Comparison of ENCODE assay signal across 13 mouse cellular contexts in genomic region chr5:146382268-146382667, GRCm38 (mm10). TPM values are rescaled to one million over a fixed set of nuclear protein-coding genes. Genes with fewer than 3 reads are reported as not detected.
DNase-seq lines count a peak whose midpoint lies in the region; ATAC-seq and TF ChIP-seq lines count a peak whose summit lies in the region.
"Had no signal": no experiment of that assay in that cellular context is flagged by ENCODE, and none has a peak within 500 bp of the region (broad histone marks: within the 10 kb centered on the region; RNA-seq: fewer than 3 reads in every experiment).

No protein-coding gene starts in this region.

- WGBS in hindbrain, embryonic 11.5 days, result 85% methylated on average over 3 of the region's 3 CpGs
- WGBS in hindbrain, embryonic 13.5 days, result 83% methylated on average over 3 of the region's 3 CpGs
- 88% methylated on average over 3 of the region's 3 CpGs for WGBS in midbrain, postnatal 0 days
- 78% methylated on average over 3 of the region's 3 CpGs for WGBS in midbrain, embryonic 14.5 days
- WGBS in limb, embryonic 10.5 days, result 73% methylated on average over 3 of the region's 3 CpGs
- WGBS in thymus, adult 2 months, result 77% methylated on average over 3 of the region's 3 CpGs

- no peaks in the 10 kb centered on the region for H3K36me3 ChIP-seq in hindbrain, embryonic 11.5 days (ENCODE audit: control insufficient read depth, insufficient read depth, low read length)
- H3K36me3 ChIP-seq in hindbrain, embryonic 13.5 days, result no peaks in the 10 kb centered on the region
- no peaks in the 10 kb centered on the region for H3K36me3 ChIP-seq in midbrain, postnatal 0 days (ENCODE audit: insufficient read depth, low read length)
- no peaks in the 10 kb centered on the region for H3K36me3 ChIP-seq in midbrain, embryonic 14.5 days (ENCODE audit: control insufficient read depth, insufficient read depth, low read length)
- peaks cover 5% of the 10 kb centered on the region for H3K36me3 ChIP-seq in limb, embryonic 10.5 days
- H3K36me3 ChIP-seq in thymus, adult 2 months (ENCODE audit: control insufficient read depth, insufficient read depth, low read length), result no peaks in the 10 kb centered on the region
- H3K36me3 ChIP-seq: liver, embryonic 15.5 days had no signal

- DNase-seq in hindbrain, embryonic 11.5 days (ENCODE audit: low spot score), result peak; percentile 25
- DNase-seq in midbrain, postnatal 0 days (ENCODE audit: low spot score), result no peak
- no peak for DNase-seq in midbrain, embryonic 14.5 days
- peak; percentile 32 for DNase-seq in NIH3T3 (ENCODE audit: low read depth)
- DNase-seq in retina, postnatal 1 day, result peak; percentile 35
- DNase-seq in limb, embryonic 10.5 days (ENCODE audit: low spot score), result no peak
- DNase-seq in thymus, adult 2 months, result no peak
- DNase-seq: adrenal gland, adult 2 months; gastrocnemius, postnatal 36 days; heart, postnatal 14 days had no signal

- H3K4me1 ChIP-seq in hindbrain, embryonic 11.5 days (replicated peaks; ENCODE audit: control insufficient read depth, insufficient read depth, low read length), result no peaks in the 10 kb centered on the region
- peaks cover 7% of the 10 kb centered on the region for H3K4me1 ChIP-seq in hindbrain, embryonic 13.5 days (replicated peaks)
- H3K4me1 ChIP-seq in midbrain, postnatal 0 days (ENCODE audit: insufficient read depth, low read length), result no peaks in the 10 kb centered on the region; the same call in 1 of the 2 replicates
- peaks cover 7% of the 10 kb centered on the region; the same call in 1 of the 2 replicates for H3K4me1 ChIP-seq in midbrain, embryonic 14.5 days (ENCODE audit: control insufficient read depth, insufficient read depth, low read length)
- H3K4me1 ChIP-seq in limb, embryonic 10.5 days, result peaks cover 15% of the 10 kb centered on the region
- H3K4me1 ChIP-seq in thymus, adult 2 months (replicated peaks; ENCODE audit: control insufficient read depth, insufficient read depth, low read length), result no peaks in the 10 kb centered on the region
- H3K4me1 ChIP-seq: liver, embryonic 15.5 days had no signal

- TF ChIP-seq POLR2A in thymus, adult 2 months (IDR thresholded peaks at IDR 0.05; ENCODE audit: control insufficient read depth, extremely low read depth, insufficient read depth, low read length, poor library complexity), result no peak

- no peak overlapping the region for H3K27ac ChIP-seq in hindbrain, embryonic 11.5 days (ENCODE audit: low read depth, low read length)
- H3K27ac ChIP-seq in hindbrain, embryonic 13.5 days, result no peak overlapping the region
- no peak overlapping the region for H3K27ac ChIP-seq in midbrain, postnatal 0 days (ENCODE audit: low read depth, low read length)
- H3K27ac ChIP-seq in midbrain, embryonic 14.5 days (replicated peaks; ENCODE audit: low read depth, low read length), result no peak overlapping the region
- no peak overlapping the region for H3K27ac ChIP-seq in limb, embryonic 10.5 days
- no peak overlapping the region for H3K27ac ChIP-seq in thymus, adult 2 months (ENCODE audit: control insufficient read depth, insufficient read depth, low read length)
- H3K27ac ChIP-seq: liver, embryonic 15.5 days had no signal

- no peak overlapping the region for H3K4me2 ChIP-seq in hindbrain, embryonic 11.5 days (replicated peaks; ENCODE audit: low read depth, low read length)
- H3K4me2 ChIP-seq in hindbrain, embryonic 13.5 days, result no peak overlapping the region
- no peak overlapping the region for H3K4me2 ChIP-seq in midbrain, postnatal 0 days (ENCODE audit: low read depth, low read length, poor library complexity, severe bottlenecking)
- H3K4me2 ChIP-seq in midbrain, embryonic 14.5 days (ENCODE audit: low read length), result no peak overlapping the region
- H3K4me2 ChIP-seq: liver, embryonic 15.5 days had no signal

- no peak overlapping the region for H3K4me3 ChIP-seq in hindbrain, embryonic 11.5 days (ENCODE audit: low read depth, low read length)
- H3K4me3 ChIP-seq in hindbrain, embryonic 13.5 days, result no peak overlapping the region
- H3K4me3 ChIP-seq in midbrain, postnatal 0 days (ENCODE audit: low read depth, low read length), result no peak overlapping the region
- H3K4me3 ChIP-seq in midbrain, embryonic 14.5 days (replicated peaks; ENCODE audit: low read depth, low read length), result no peak overlapping the region
- H3K4me3 ChIP-seq in limb, embryonic 10.5 days, result no peak overlapping the region
- H3K4me3 ChIP-seq in thymus, adult 2 months (ENCODE audit: control insufficient read depth, insufficient read depth, low read length), result no peak overlapping the region
- H3K4me3 ChIP-seq: liver, embryonic 15.5 days; megakaryocyte, embryonic 14.5 days had no signal

- no peak overlapping the region for H3K9ac ChIP-seq in hindbrain, embryonic 11.5 days (ENCODE audit: low read depth, low read length)
- H3K9ac ChIP-seq in hindbrain, embryonic 13.5 days, result no peak overlapping the region
- no peak overlapping the region for H3K9ac ChIP-seq in midbrain, postnatal 0 days (replicated peaks; ENCODE audit: low read length, poor library complexity, severe bottlenecking)
- no peak overlapping the region for H3K9ac ChIP-seq in midbrain, embryonic 14.5 days (replicated peaks; ENCODE audit: low read length)
- H3K9ac ChIP-seq: liver, embryonic 15.5 days had no signal

- no peak for ATAC-seq in hindbrain, embryonic 11.5 days (ENCODE audit: low FRiP score)
- ATAC-seq in hindbrain, embryonic 13.5 days (ENCODE audit: low FRiP score), result no peak
- no peak for ATAC-seq in midbrain, postnatal 0 days (ENCODE audit: low FRiP score)
- ATAC-seq in midbrain, embryonic 14.5 days (ENCODE audit: low FRiP score, low TSS enrichment), result no peak

- no peaks in the 10 kb centered on the region for H3K27me3 ChIP-seq in hindbrain, embryonic 11.5 days (ENCODE audit: control insufficient read depth, insufficient read depth, low read length)
- H3K27me3 ChIP-seq in hindbrain, embryonic 13.5 days, result no peaks in the 10 kb centered on the region
- H3K27me3 ChIP-seq in midbrain, postnatal 0 days (ENCODE audit: insufficient read depth, low read length), result no peaks in the 10 kb centered on the region
- no peaks in the 10 kb centered on the region for H3K27me3 ChIP-seq in midbrain, embryonic 14.5 days (ENCODE audit: control insufficient read depth, insufficient read depth, low read length)
- no peaks in the 10 kb centered on the region for H3K27me3 ChIP-seq in limb, embryonic 10.5 days (ENCODE audit: low read depth, poor library complexity, severe bottlenecking)
- H3K27me3 ChIP-seq in thymus, adult 2 months (ENCODE audit: control insufficient read depth, insufficient read depth, low read length), result no peaks in the 10 kb centered on the region; the same call in 1 of the 2 replicates

- TF ChIP-seq CTCF in midbrain, postnatal 0 days (IDR thresholded peaks at IDR 0.05), result peak; percentile 47
- TF ChIP-seq CTCF in thymus, adult 2 months (IDR thresholded peaks at IDR 0.05; ENCODE audit: borderline replicate concordance, control insufficient read depth, extremely low read depth, insufficient read depth, low read length, poor library complexity), result no peak

- H3K9me3 ChIP-seq in hindbrain, embryonic 11.5 days (ENCODE audit: control insufficient read depth, low read length), result no peaks in the 10 kb centered on the region
- H3K9me3 ChIP-seq in hindbrain, embryonic 13.5 days, result no peaks in the 10 kb centered on the region
- H3K9me3 ChIP-seq in midbrain, postnatal 0 days (ENCODE audit: low read length), result 0 out of 2 replicates have a peak, but pooled peaks cover under 1% of the 10 kb centered on the region
- no peaks in the 10 kb centered on the region for H3K9me3 ChIP-seq in midbrain, embryonic 14.5 days (ENCODE audit: control insufficient read depth, low read length)
- H3K9me3 ChIP-seq in limb, embryonic 10.5 days (replicated peaks), result no peaks in the 10 kb centered on the region

RNA-seq across cellular contexts. Expression of gene Wasf3, which starts 2.5 kb away (rescaled TPM):
- 7.1 TPM in 2 replicates for polyA plus RNA-seq in hindbrain, embryonic 11.5 days (2014; fragmentation: Nextera tagmentation; extraction: Ambion mirVana)
- polyA plus RNA-seq in hindbrain, embryonic 13.5 days (2015; fragmentation: Nextera tagmentation; extraction: Ambion mirVana), result 14.1 and 14.2 TPM in 2 replicates
- 40.4 and 40.7 TPM in 2 replicates for total RNA-seq in midbrain, postnatal 0 days (2014; rRNA removed)
- polyA plus RNA-seq in midbrain, postnatal 0 days (2015; fragmentation: Nextera tagmentation; extraction: Ambion mirVana), result 18.3 and 19.1 TPM in 2 replicates
- polyA plus RNA-seq in midbrain, embryonic 14.5 days (2014; fragmentation: Nextera tagmentation; extraction: Ambion mirVana), result 9.3 and 10.0 TPM in 2 replicates
- 4.1 and 4.8 TPM in 2 replicates for polyA plus RNA-seq in limb, embryonic 10.5 days (2016; fragmentation: Nextera tagmentation; extraction: Ambion mirVana)
- polyA plus RNA-seq in thymus, adult 2 months (2012; rRNA removed), result 0.73 and 0.97 TPM in 2 replicates

Comparison
In these comparisons a context has a peak if more than half of its experiments do, and no peak if none do; other contexts are left out.
1. DNase-seq: peak in hindbrain, embryonic 11.5 days (single experiment), NIH3T3 (single experiment) and retina, postnatal 1 day (single experiment); none in midbrain, postnatal 0 days (single experiment), midbrain, embryonic 14.5 days (single experiment), limb, embryonic 10.5 days (single experiment) and thymus, adult 2 months (single experiment).